Mouse (Mus musculus) cerebellum, adult 2 months (tissue): ENCODE measurements around the gene Gtpbp10. TPM values are rescaled to one million over a fixed set of nuclear protein-coding genes. Genes with fewer than 3 reads are reported as not detected.

Source experiments
- DNase-seq, 2 experiments: peaks; one replicate each; pipeline ENCODE4 v3.0.0; 2021
- H3K27ac ChIP-seq: fragments of 200-500 bp; 2 replicates; pipeline ENCODE4 v1.5.1; 2012; ENCODE audit warnings: low read length, control low read depth, inconsistent platforms; ENCODE audit not compliant: insufficient read depth
- H3K27me3 ChIP-seq: fragments of 200-500 bp; 2 replicates; pipeline ENCODE4 v1.6.1; 2012; ENCODE audit warnings: inconsistent platforms, mild to moderate bottlenecking, low read length, moderate library complexity; ENCODE audit not compliant: control insufficient read depth, insufficient read depth
- H3K4me1 ChIP-seq: fragments of 200-500 bp; 2 replicates; pipeline ENCODE4 v1.6.1; 2011; ENCODE audit warnings: low read length; ENCODE audit not compliant: control insufficient read depth, insufficient read depth
- H3K4me3 ChIP-seq: fragments of 200-500 bp; replicated peaks from 2 replicates; pipeline ENCODE3; 2011; ENCODE audit warnings: mild to moderate bottlenecking, low read depth, low read length, control low read depth; ENCODE audit not compliant: insufficient read depth
- CTCF ChIP-seq: fragments of 200-500 bp; IDR thresholded peaks from 2 replicates; pipeline ENCODE4 v1.5.1; 2011; ENCODE audit warnings: low read depth, mild to moderate bottlenecking, control low read depth, low read length, moderate library complexity, borderline replicate concordance; ENCODE audit not compliant: insufficient read depth
- POLR2A ChIP-seq: fragments of 200-500 bp; IDR thresholded peaks from 2 replicates; pipeline ENCODE4 v1.6.1; 2011; ENCODE audit warnings: low read length, control low read depth, borderline replicate concordance; ENCODE audit not compliant: insufficient read depth
- WGBS: fragments of 180-500 bp; shearing (Covaris S2); methylation state at CpG from one replicate; pipeline ENCODE4 v1.1.7; 2018; 5-methylcytosine and 5-hydroxymethylcytosine counted together
- polyA plus RNA-seq: library from polyadenylated mRNA; depleted of rRNA; stranded (reverse); fragments of >200 nt; gene quantifications from 2 replicates; pipeline ENCODE4 v1.2.3, GENCODE M21; 2012; rRNA removed

The Gtpbp10 gene
- polyA plus RNA-seq, 1 experiment, result 9.2 TPM

DNA sequence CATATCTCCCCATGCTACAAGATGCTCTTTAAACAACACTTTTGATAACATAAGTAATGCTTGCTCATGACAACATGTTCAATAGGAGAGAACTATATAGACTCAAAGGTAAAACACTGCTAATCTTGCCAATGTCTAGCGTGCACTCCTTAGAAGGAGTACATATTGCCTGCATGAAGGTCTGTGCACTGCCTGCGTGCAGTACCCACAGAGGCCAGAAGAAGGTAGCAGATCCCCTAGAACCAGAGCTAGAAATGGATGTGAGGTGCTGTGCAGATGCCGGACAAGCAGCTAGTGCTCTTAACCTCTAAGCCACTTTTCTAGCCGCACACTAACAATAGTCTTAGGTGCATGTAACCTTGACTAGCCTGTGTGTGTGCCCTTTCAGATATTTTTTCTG lies 67.2 kb downstream of the Gtpbp10 start:
- TF ChIP-seq CTCF (no peak), POLR2A (no peak)
- Histone ChIP-seq H3K4me1 (no peaks in the 10 kb centered on the region), H3K27ac (no peak overlapping the region), H3K4me3 (no peak overlapping the region), H3K27me3 (no peaks in the 10 kb centered on the region)
- WGBS, result 97% methylated on average over 4 of the region's 4 CpGs
- no peak for DNase-seq

Other genes with a start within 250 kb of the Gtpbp10 start
- 40.4 and 48.5 TPM in 2 replicates for gene Cdk14, start 139.2 kb downstream of the Gtpbp10 start, polyA plus RNA-seq
- 0.22 and 0.49 TPM in 2 replicates for gene 1700015F17Rik, start 80.4 kb downstream of the Gtpbp10 start, polyA plus RNA-seq
- gene Cldn12, start 44.6 kb downstream of the Gtpbp10 start, polyA plus RNA-seq, result 44.9 and 45.0 TPM in 2 replicates
- 0.27 TPM in 1 of 2 replicates, not detected in the other for gene Gm8773, start 14.3 kb upstream of the Gtpbp10 start, polyA plus RNA-seq
- 10.3 and 11.2 TPM in 2 replicates for gene Cfap69, start 104.7 kb upstream of the Gtpbp10 start, polyA plus RNA-seq
- gene Steap2, start 135.0 kb upstream of the Gtpbp10 start, polyA plus RNA-seq, result 36.9 and 40.7 TPM in 2 replicates
- gene Steap1, start 189.8 kb upstream of the Gtpbp10 start, polyA plus RNA-seq, result 1.3 and 3.3 TPM in 2 replicates